Mouse (Mus musculus): ENCODE results near the gene Ptgds. TPM values are rescaled to one million over a fixed set of nuclear protein-coding genes. Genes with fewer than 3 reads are reported as not detected.

Ptgds gene
- polyA plus RNA-seq (2015; fragmentation: Nextera tagmentation; extraction: Ambion mirVana), result 0.80 and 2.5 TPM in 2 replicates

- Histone ChIP-seq H3K27me3 (no peaks in the 10 kb centered on the region), H3K4me1 (peaks cover 15% of the 10 kb centered on the region; the same call in 1 of the 2 replicates), H3K9ac (no peak within 1 kb of the TSS), H3K27ac (no peak within 1 kb of the TSS), H3K4me3 (no peak within 1 kb of the TSS), H3K4me2 (replicated peaks) (no peak within 1 kb of the TSS), H3K9me3 (no peaks in the 10 kb centered on the region), H3K36me3 (no peaks in the 10 kb centered on the region)
- ATAC-seq (ENCODE audit: low FRiP score, low read depth), result no peak
- WGBS, result 48% methylated on average over 6 of the region's 6 CpGs
These were observed at the start of gene Ptgds for GRCm38 (mm10) chr2:25469969-25470368. Ptgds (minus strand) TSS chr2:25470046.

DNA sequence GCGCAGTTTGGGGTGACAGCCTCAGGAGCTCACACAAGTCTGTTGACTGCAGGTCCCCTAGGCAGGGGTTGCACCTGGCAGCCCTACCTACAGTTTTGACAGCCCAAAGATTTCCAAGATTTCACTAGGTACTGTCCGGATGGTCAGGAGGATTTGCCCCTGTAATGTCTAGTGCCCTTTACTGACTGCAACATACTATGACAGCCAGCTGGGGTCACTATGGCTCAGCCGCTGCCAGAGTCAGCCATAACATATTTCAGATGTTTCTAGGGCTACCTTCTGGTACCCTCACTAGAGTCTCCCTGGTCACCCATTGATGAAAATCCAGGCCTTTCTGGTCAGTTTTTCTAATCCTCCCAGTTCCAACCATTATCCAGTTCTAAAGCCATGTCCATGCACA is 40.1 kb upstream of the Ptgds start:
- Histone ChIP-seq H3K4me1 (no peaks in the 10 kb centered on the region), H3K36me3 (peaks cover 14% of the 10 kb centered on the region), H3K4me2 (replicated peaks) (no peak overlapping the region), H3K27me3 (no peaks in the 10 kb centered on the region), H3K27ac (no peak overlapping the region), H3K9ac (no peak overlapping the region), H3K9me3 (no peaks in the 10 kb centered on the region), H3K4me3 (no peak overlapping the region)
- WGBS, result 55% methylated on average over 3 of the region's 3 CpGs
- no peak for ATAC-seq (ENCODE audit: low FRiP score, low read depth)

- 30% methylated on average over 5 of the region's 5 CpGs for WGBS
- H3K9ac ChIP-seq, result no peak overlapping the region
- no peaks in the 10 kb centered on the region for H3K9me3 ChIP-seq
- H3K27ac ChIP-seq, result no peak overlapping the region
- peaks cover 42% of the 10 kb centered on the region for H3K36me3 ChIP-seq
- H3K4me3 ChIP-seq, result no peak overlapping the region
- H3K27me3 ChIP-seq, result no peaks in the 10 kb centered on the region
- H3K4me2 ChIP-seq (replicated peaks), result no peak overlapping the region
- peaks cover 3% of the 10 kb centered on the region for H3K4me1 ChIP-seq
- ATAC-seq (ENCODE audit: low FRiP score, low read depth), result no peak
These were observed 37.1 kb upstream of the Ptgds start for GRCm38 (mm10) chr2:25506964-25507363.

- no peak overlapping the region for H3K9ac ChIP-seq
- H3K4me3 ChIP-seq, result no peak overlapping the region
- peaks cover 11% of the 10 kb centered on the region for H3K4me1 ChIP-seq
- H3K4me2 ChIP-seq (replicated peaks), result no peak overlapping the region
- no peak for ATAC-seq (ENCODE audit: low FRiP score, low read depth)
- no peaks in the 10 kb centered on the region for H3K27me3 ChIP-seq
- H3K27ac ChIP-seq, result no peak overlapping the region
- no peaks in the 10 kb centered on the region for H3K9me3 ChIP-seq
- peaks cover 42% of the 10 kb centered on the region for H3K36me3 ChIP-seq
- WGBS, result 92% methylated on average over 4 of the region's 4 CpGs
These were observed 36.0 kb upstream of the Ptgds start for GRCm38 (mm10) chr2:25505860-25506259.

DNA sequence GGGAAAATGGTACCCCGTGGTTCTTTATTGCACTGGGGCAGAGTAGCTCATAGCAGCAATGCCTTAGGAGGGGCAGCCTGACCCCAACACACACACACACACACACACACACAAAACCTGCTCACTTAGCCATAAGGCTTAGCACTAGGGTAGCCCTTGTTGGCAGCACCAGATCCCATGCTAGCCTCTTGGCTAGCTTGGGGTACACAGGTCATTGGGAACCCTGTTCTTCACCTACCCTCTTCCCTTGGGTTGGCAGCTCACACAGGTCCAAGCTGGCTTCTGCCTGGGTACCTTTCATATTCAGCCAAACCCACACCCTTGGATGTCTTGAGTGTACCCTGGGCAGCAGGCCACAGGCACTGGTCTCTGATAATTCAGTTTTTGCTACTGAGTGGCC is 35.2 kb upstream of the Ptgds start:
- no peak for ATAC-seq (ENCODE audit: low FRiP score, low read depth)
- H3K9me3 ChIP-seq, result no peaks in the 10 kb centered on the region
- no peak overlapping the region for H3K4me3 ChIP-seq
- no peak overlapping the region for H3K4me2 ChIP-seq (replicated peaks)
- no peak overlapping the region for H3K9ac ChIP-seq
- H3K36me3 ChIP-seq, result peaks cover 42% of the 10 kb centered on the region
- H3K27ac ChIP-seq, result no peak overlapping the region; the same call in 1 of the 2 replicates
- H3K27me3 ChIP-seq, result no peaks in the 10 kb centered on the region
- 92% methylated on average over 1 of the region's 1 CpGs for WGBS
- H3K4me1 ChIP-seq, result peaks cover 14% of the 10 kb centered on the region

DNA sequence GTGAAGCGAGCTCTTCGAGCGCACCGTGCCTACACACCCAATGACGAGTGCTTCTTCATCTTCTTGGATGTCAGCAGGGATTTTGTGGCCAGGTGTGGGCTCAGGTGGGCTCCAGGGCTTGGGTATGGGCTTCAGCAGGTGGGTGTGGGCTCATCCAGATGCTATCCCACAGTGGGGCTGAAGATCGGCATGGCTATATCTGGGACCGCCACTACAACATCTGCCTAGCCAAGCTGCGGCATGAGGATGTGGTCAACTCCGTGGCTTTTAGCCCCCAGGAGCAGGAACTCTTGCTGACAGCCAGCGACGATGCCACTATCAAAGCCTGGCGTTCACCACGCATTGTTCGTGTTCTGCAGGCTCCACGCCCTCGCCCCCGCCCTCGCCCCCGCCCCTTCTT is 34.7 kb upstream of the Ptgds start:
- Histone ChIP-seq H3K9ac (no peak overlapping the region), H3K9me3 (no peaks in the 10 kb centered on the region), H3K4me2 (replicated peaks) (no peak overlapping the region), H3K4me1 (peaks cover 16% of the 10 kb centered on the region), H3K36me3 (peaks cover 42% of the 10 kb centered on the region), H3K4me3 (no peak overlapping the region), H3K27me3 (no peaks in the 10 kb centered on the region), H3K27ac (no peak overlapping the region)
- no peak for ATAC-seq (ENCODE audit: low FRiP score, low read depth)
- 93% methylated on average over 19 of the region's 19 CpGs for WGBS

DNA sequence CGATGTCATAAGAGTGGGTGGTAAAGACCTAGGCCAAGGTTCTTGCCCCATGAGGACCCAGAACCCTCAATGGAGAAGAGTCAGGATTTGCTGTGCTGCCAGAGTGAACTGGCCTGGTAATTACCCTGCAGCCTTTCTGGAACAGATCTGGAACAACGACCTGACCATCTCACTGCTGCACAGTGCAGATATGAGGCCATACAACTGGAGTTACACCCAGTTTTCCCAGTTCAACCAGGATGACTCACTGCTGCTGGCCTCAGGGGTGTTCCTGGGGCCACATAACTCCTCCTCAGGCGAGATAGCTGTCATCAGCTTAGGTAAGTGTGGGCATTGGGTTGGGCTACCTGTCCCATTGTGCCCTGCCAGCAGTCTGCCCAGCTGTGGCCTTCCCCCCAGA is 32.9 kb upstream of the Ptgds start:
- H3K9ac ChIP-seq, result no peak overlapping the region
- no peaks in the 10 kb centered on the region for H3K27me3 ChIP-seq
- H3K36me3 ChIP-seq, result peaks cover 42% of the 10 kb centered on the region
- no peak overlapping the region for H3K4me3 ChIP-seq
- H3K9me3 ChIP-seq, result no peaks in the 10 kb centered on the region
- no peak overlapping the region for H3K27ac ChIP-seq
- 89% methylated on average over 3 of the region's 3 CpGs for WGBS
- H3K4me2 ChIP-seq (replicated peaks), result no peak overlapping the region
- H3K4me1 ChIP-seq, result peaks cover 16% of the 10 kb centered on the region
- ATAC-seq (ENCODE audit: low FRiP score, low read depth), result no peak

- no peaks in the 10 kb centered on the region for H3K27me3 ChIP-seq
- H3K9me3 ChIP-seq, result no peaks in the 10 kb centered on the region
- 77% methylated on average over 20 of the region's 20 CpGs for WGBS
- peaks cover 16% of the 10 kb centered on the region for H3K4me1 ChIP-seq
- ATAC-seq (ENCODE audit: low FRiP score, low read depth), result no peak
- peak within 1 kb of the TSS; percentile 80 for H3K4me3 ChIP-seq
- peaks cover 42% of the 10 kb centered on the region for H3K36me3 ChIP-seq
- peak within 1 kb of the TSS; percentile 69; the same call in 1 of the 2 replicates for H3K27ac ChIP-seq
- peak within 1 kb of the TSS; percentile 99 for H3K4me2 ChIP-seq (replicated peaks)
- H3K9ac ChIP-seq, result peak within 1 kb of the TSS; percentile 89
These were observed 32.0 kb upstream of the Ptgds start, which contains the start of gene C8g for GRCm38 (mm10) chr2:25501593-25502486. C8g (minus strand) TSS chr2:25501719.

- peak within 1 kb of the TSS; percentile 99 for H3K4me2 ChIP-seq (replicated peaks)
- H3K27me3 ChIP-seq, result no peaks in the 10 kb centered on the region
- peak; percentile 88 for ATAC-seq (ENCODE audit: low FRiP score, low read depth)
- WGBS, result 1% methylated on average over 36 of the region's 44 CpGs
- peak within 1 kb of the TSS; percentile 69; the same call in 1 of the 2 replicates for H3K27ac ChIP-seq
- peaks cover 37% of the 10 kb centered on the region for H3K36me3 ChIP-seq
- peaks cover 16% of the 10 kb centered on the region for H3K4me1 ChIP-seq
- peak within 1 kb of the TSS; percentile 80 for H3K4me3 ChIP-seq
- H3K9me3 ChIP-seq, result no peaks in the 10 kb centered on the region
- peak within 1 kb of the TSS; percentile 89 for H3K9ac ChIP-seq
These were observed 30.9 kb upstream of the Ptgds start, which contains the start of gene Fbxw5 for GRCm38 (mm10) chr2:25500576-25501405. Fbxw5 (plus strand) TSS chr2:25500750.

GRCm38 (mm10) chr2:25500071-25500575 is 30.3 kb upstream of the Ptgds start:
- peak overlapping the region; percentile 66 for H3K9ac ChIP-seq
- H3K4me3 ChIP-seq, result peak overlapping the region; percentile 80
- no peaks in the 10 kb centered on the region for H3K27me3 ChIP-seq
- WGBS, result 69% methylated on average over 6 of the region's 6 CpGs
- H3K9me3 ChIP-seq, result no peaks in the 10 kb centered on the region
- peak overlapping the region; percentile 28; the same call in 1 of the 2 replicates for H3K27ac ChIP-seq
- peak overlapping the region; percentile 67 for H3K4me2 ChIP-seq (replicated peaks)
- H3K4me1 ChIP-seq, result peaks cover 16% of the 10 kb centered on the region
- H3K36me3 ChIP-seq, result peaks cover 30% of the 10 kb centered on the region
- peak; percentile 28 for ATAC-seq (ENCODE audit: low FRiP score, low read depth)

DNA sequence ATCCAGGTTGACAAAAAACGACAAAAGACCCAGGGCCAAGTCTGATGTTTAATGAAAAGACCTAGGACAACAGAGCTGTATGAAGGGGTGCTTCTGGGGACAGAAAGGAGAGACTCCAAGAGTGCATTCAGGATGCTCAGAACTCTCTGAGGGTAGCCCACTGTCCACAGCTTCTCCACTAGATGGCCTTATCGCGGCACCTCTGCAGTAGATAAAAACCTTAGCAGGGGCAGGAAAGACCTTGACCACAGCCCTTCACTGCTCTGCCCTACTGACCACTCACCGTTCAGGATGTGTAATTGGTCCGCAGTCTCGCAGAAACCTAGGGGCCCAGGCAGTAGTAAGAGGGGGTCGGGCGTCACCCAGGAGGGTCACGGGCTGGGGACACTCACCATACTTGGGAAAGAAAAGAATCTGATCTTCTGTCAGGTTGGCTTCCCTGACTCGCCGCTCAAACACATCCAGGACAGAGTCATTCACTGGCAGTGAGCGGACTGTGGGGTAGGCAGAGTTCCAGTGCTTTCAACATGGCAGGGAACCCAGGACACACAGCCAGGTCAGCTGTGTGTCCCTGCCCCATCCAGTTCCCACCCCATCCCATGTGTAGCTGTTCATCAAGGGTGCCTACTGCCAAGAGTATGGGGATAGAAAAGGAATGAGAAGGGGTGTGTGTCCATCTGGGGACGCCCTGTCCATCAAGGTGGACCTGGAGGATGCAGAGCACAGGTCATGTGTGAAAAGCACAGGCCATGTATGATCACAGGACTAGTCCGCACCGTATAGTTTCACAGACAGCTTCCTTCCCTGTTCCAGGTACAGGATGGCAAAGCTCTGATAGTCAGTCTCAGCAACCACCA is 29.0 kb upstream of the Ptgds start:
- Histone ChIP-seq H3K9me3 (no peaks in the 10 kb centered on the region), H3K9ac (no peak overlapping the region), H3K4me3 (no peak overlapping the region), H3K36me3 (peaks cover 17% of the 10 kb centered on the region), H3K4me2 (replicated peaks) (no peak overlapping the region), H3K27me3 (no peaks in the 10 kb centered on the region), H3K27ac (no peak overlapping the region), H3K4me1 (peaks cover 16% of the 10 kb centered on the region)
- WGBS, result 62% methylated on average over 15 of the region's 15 CpGs
- ATAC-seq (ENCODE audit: low FRiP score, low read depth), result no peak
